Mouse (Mus musculus) bone marrow, adult 2 months (tissue): ENCODE measurements around the gene Prdm16. TPM values are rescaled to one million over a fixed set of nuclear protein-coding genes. Genes with fewer than 3 reads are reported as not detected.

ENCODE experiments used
- H3K27ac ChIP-seq: fragments of 200-500 bp; 2 replicates; pipeline ENCODE4 v1.5.1; 2012; ENCODE audit warnings: low read depth, mild to moderate bottlenecking, control low read depth, inconsistent platforms, low read length; ENCODE audit not compliant: control insufficient read depth, poor library complexity, insufficient read depth
- H3K4me1 ChIP-seq: fragments of 200-500 bp; 2 replicates; pipeline ENCODE4 v1.6.1; 2011; ENCODE audit warnings: low read length; ENCODE audit not compliant: control insufficient read depth, insufficient read depth
- H3K4me3 ChIP-seq: fragments of 200-500 bp; replicated peaks from 2 replicates; pipeline ENCODE3; 2011; ENCODE audit warnings: mild to moderate bottlenecking, low read depth, low read length, control low read depth; ENCODE audit not compliant: control insufficient read depth
- CTCF ChIP-seq: fragments of 200-500 bp; IDR thresholded peaks from 2 replicates; pipeline ENCODE4 v1.5.1; 2011; ENCODE audit warnings: low read length, control low read depth; ENCODE audit not compliant: control insufficient read depth, insufficient read depth
- POLR2A ChIP-seq: fragments of 200-500 bp; IDR thresholded peaks from 2 replicates; pipeline ENCODE4 v1.6.1; 2011; ENCODE audit warnings: low read depth, mild to moderate bottlenecking, control low read depth, low read length, borderline replicate concordance; ENCODE audit not compliant: control insufficient read depth
- WGBS: fragments of 180-500 bp; shearing (Covaris S2); methylation state at CpG from one replicate; pipeline ENCODE4 v1.1.7; 2018; 5-methylcytosine and 5-hydroxymethylcytosine counted together
- polyA plus RNA-seq: library from polyadenylated mRNA; stranded (reverse); fragments of >200 nt; gene quantifications from 2 replicates; pipeline ENCODE4 v1.2.4, GENCODE M21; 2011; ENCODE audit warnings: low replicate concordance; ENCODE audit not compliant: missing spikeins, insufficient read depth, insufficient read length

Prdm16 gene
- polyA plus RNA-seq, 1 experiment: 0.70 TPM

- no peaks in the 10 kb centered on the region; the same call in 1 of the 2 replicates for H3K4me1 ChIP-seq
- 15% methylated on average over 4 of the region's 4 CpGs for WGBS
- H3K4me3 ChIP-seq: peak overlapping the region; percentile 32
- TF ChIP-seq POLR2A (no peak), CTCF (no peak)
- 0 out of 2 replicates have a peak overlapping the region, but pooled peaks have one; percentile 4 for H3K27ac ChIP-seq
Observed at GRCm38 (mm10) chr4:154531368-154531767, 105.3 kb downstream of the Prdm16 start.

GRCm38 (mm10) chr4:154530336-154530735 is 106.3 kb downstream of the Prdm16 start:
- peak overlapping the region; percentile 36 for H3K4me3 ChIP-seq
- peak overlapping the region; percentile 61 for H3K27ac ChIP-seq
- TF ChIP-seq CTCF: no peak
- no peak for TF ChIP-seq POLR2A
- WGBS: 17% methylated on average over 7 of the region's 7 CpGs
- H3K4me1 ChIP-seq: no peaks in the 10 kb centered on the region; the same call in 1 of the 2 replicates

GRCm38 (mm10) chr4:154527506-154527905 is 109.2 kb downstream of the Prdm16 start:
- H3K4me1 ChIP-seq: no peaks in the 10 kb centered on the region; the same call in 1 of the 2 replicates
- 77% methylated on average over 9 of the region's 9 CpGs for WGBS
- no peak overlapping the region for H3K4me3 ChIP-seq
- no peak overlapping the region for H3K27ac ChIP-seq
- TF ChIP-seq POLR2A (no peak), CTCF (no peak)

GRCm38 (mm10) chr4:154526351-154526786 is 110.3 kb downstream of the Prdm16 start:
- H3K27ac ChIP-seq: no peak overlapping the region
- TF ChIP-seq CTCF (no peak), POLR2A (no peak)
- WGBS: 83% methylated on average over 6 of the region's 6 CpGs
- H3K4me1 ChIP-seq: no peaks in the 10 kb centered on the region; the same call in 1 of the 2 replicates
- no peak overlapping the region for H3K4me3 ChIP-seq

- H3K4me1 ChIP-seq: no peaks in the 10 kb centered on the region
- no peak overlapping the region for H3K4me3 ChIP-seq
- H3K27ac ChIP-seq: no peak overlapping the region
- TF ChIP-seq CTCF (no peak), POLR2A (no peak)
- WGBS: 82% methylated on average over 17 of the region's 17 CpGs
Observed at GRCm38 (mm10) chr4:154523898-154524297, 112.8 kb downstream of the Prdm16 start.

- TF ChIP-seq CTCF (no peak), POLR2A (no peak)
- Histone ChIP-seq H3K27ac (no peak overlapping the region), H3K4me3 (no peak overlapping the region), H3K4me1 (no peaks in the 10 kb centered on the region)
- WGBS: 79% methylated on average over 7 of the region's 7 CpGs
Observed at GRCm38 (mm10) chr4:154521881-154522676, 114.6 kb downstream of the Prdm16 start.

- no peak overlapping the region for H3K27ac ChIP-seq
- no peak overlapping the region for H3K4me3 ChIP-seq
- no peaks in the 10 kb centered on the region for H3K4me1 ChIP-seq
- no peak for TF ChIP-seq POLR2A
- no peak for TF ChIP-seq CTCF
- WGBS: 9% methylated on average over 16 of the region's 16 CpGs
Observed at GRCm38 (mm10) chr4:154519470-154520037, 117.1 kb downstream of the Prdm16 start.

GRCm38 (mm10) chr4:154517991-154518390 is 118.7 kb downstream of the Prdm16 start:
- Histone ChIP-seq H3K4me1 (no peaks in the 10 kb centered on the region), H3K27ac (no peak overlapping the region), H3K4me3 (no peak overlapping the region)
- 75% methylated on average over 7 of the region's 7 CpGs for WGBS
- TF ChIP-seq CTCF (no peak), POLR2A (no peak)

GRCm38 (mm10) chr4:154516470-154516869 is 120.2 kb downstream of the Prdm16 start:
- WGBS: 86% methylated on average over 8 of the region's 8 CpGs
- Histone ChIP-seq H3K4me1 (no peaks in the 10 kb centered on the region), H3K4me3 (no peak overlapping the region), H3K27ac (no peak overlapping the region)
- TF ChIP-seq CTCF: no peak
- no peak for TF ChIP-seq POLR2A
